Mouse (Mus musculus): Measurements from ENCODE around the gene Olfr1535.
A peak's percentile ranks its signal among the peaks of the same experiment; 100 is the strongest.

GRCm38 (mm10) chr13:21506221-21506649 lies 53.5 kb downstream of the Olfr1535 start:
- TF ChIP-seq CTCF (IDR thresholded peaks at IDR 0.05; ENCODE audit: low read depth) (no peak), EP300 (IDR thresholded peaks at IDR 0.05; ENCODE audit: low read depth) (0 out of 2 replicates have a peak, but pooled peaks have one; percentile 6)
